Comparison of ENCODE assay signal across 25 mouse cellular contexts in the genomic region with DNA sequence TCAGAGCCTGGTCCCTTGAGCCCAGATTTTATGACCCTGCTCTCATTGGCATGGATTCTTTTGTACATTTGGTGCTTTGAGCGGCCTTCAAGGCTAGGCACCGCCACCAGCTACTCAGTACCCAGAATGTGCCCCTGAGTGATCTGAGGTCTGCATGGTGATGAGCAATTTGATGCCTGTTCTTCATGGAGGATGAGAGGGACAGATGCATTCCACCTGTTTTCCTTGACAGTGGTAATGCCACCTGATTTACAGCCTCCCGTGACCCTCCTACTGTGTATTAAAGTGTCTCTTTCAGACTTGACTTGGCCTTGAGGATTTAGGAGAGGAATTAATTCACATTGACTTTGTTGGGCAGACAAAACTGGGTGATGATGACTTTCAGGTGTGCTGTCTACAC.
"Had no signal": no experiment of that assay in that cellular context is flagged by ENCODE, and none has a peak within 500 bp of the region (broad histone marks: within the 10 kb centered on the region; RNA-seq: fewer than 3 reads in every experiment).

No protein-coding gene starts in this region.

- H3K27me3 ChIP-seq: heart, embryonic 13.5 days; heart, embryonic 15.5 days; hindbrain, embryonic 13.5 days; hindbrain, embryonic 15.5 days; limb, embryonic 12.5 days; liver, embryonic 13.5 days; liver, embryonic 15.5 days had no signal

- H3K4me1 ChIP-seq: heart, embryonic 13.5 days; heart, embryonic 15.5 days; hindbrain, embryonic 15.5 days; limb, embryonic 10.5 days; limb, embryonic 12.5 days; liver, embryonic 13.5 days; liver, embryonic 15.5 days had no signal

- H3K9me3 ChIP-seq: heart, embryonic 13.5 days; heart, embryonic 15.5 days; hindbrain, embryonic 13.5 days; hindbrain, embryonic 15.5 days; limb, embryonic 10.5 days; limb, embryonic 12.5 days; liver, embryonic 13.5 days had no signal

- H3K36me3 ChIP-seq: heart, embryonic 13.5 days; heart, embryonic 15.5 days; hindbrain, embryonic 13.5 days; hindbrain, embryonic 15.5 days; limb, embryonic 10.5 days; limb, embryonic 12.5 days; liver, embryonic 13.5 days; liver, embryonic 15.5 days had no signal

- ATAC-seq: hindbrain, postnatal 0 days; intestine, embryonic 16.5 days; liver, postnatal 0 days had no signal

- H3K27ac ChIP-seq: heart, adult 2 months; heart, embryonic 13.5 days; heart, embryonic 15.5 days; hindbrain, embryonic 13.5 days; hindbrain, embryonic 15.5 days; hindbrain, postnatal 0 days; limb, embryonic 10.5 days; limb, embryonic 12.5 days; liver, embryonic 13.5 days; liver, embryonic 15.5 days had no signal

- H3K4me2 ChIP-seq: heart, embryonic 11.5 days; heart, embryonic 13.5 days; heart, embryonic 15.5 days; hindbrain, embryonic 13.5 days; hindbrain, embryonic 15.5 days; limb, embryonic 12.5 days; liver, embryonic 11.5 days; liver, embryonic 13.5 days; liver, embryonic 15.5 days had no signal

- H3K9ac ChIP-seq: heart, embryonic 13.5 days; heart, embryonic 15.5 days; hindbrain, embryonic 13.5 days; hindbrain, embryonic 15.5 days; limb, embryonic 12.5 days; liver, embryonic 13.5 days; liver, embryonic 15.5 days; liver, postnatal 0 days had no signal

- H3K4me3 ChIP-seq: heart, adult 2 months; heart, embryonic 13.5 days; heart, embryonic 15.5 days; hindbrain, embryonic 13.5 days; hindbrain, embryonic 15.5 days; limb, embryonic 10.5 days; limb, embryonic 12.5 days; liver, embryonic 13.5 days; liver, embryonic 15.5 days had no signal

- DNase-seq: gastrocnemius, postnatal 14 days; gastrocnemius, postnatal 36 days; heart, adult 11 months; heart, adult 2 months; heart, postnatal 14 days; heart, postnatal 36 days; kidney, adult 18-20 months; kidney, adult 9 months; kidney, postnatal 25 days; layer of hippocampus, adult 9-11 months; layer of hippocampus, postnatal 36 days; liver; liver, embryonic 13.5 days; liver, postnatal 0 days had no signal
